Mouse (Mus musculus) hindbrain, embryonic 13.5 days (tissue): ENCODE results near the gene Tent5c. TPM values are rescaled to one million over a fixed set of nuclear protein-coding genes. Genes with fewer than 3 reads are reported as not detected.
A peak's percentile ranks its signal among the peaks of the same experiment; 100 is the strongest.

Experiments used
- ATAC-seq: fragments of 200-750 bp; cut with Nextera tagmentation; 2 replicates; pipeline ENCODE4 v1.8.0; 2017; ENCODE audit warnings: moderate TSS enrichment; ENCODE audit not compliant: low FRiP score
- H3K27ac ChIP-seq: fragments of 300-500 bp; sonication (generic); 2 replicates; pipeline ENCODE4 v1.5.1; 2015; ENCODE audit warnings: inconsistent platforms, mild to moderate bottlenecking, moderate library complexity
- H3K27me3 ChIP-seq: fragments of 300-500 bp; sonication (generic); 2 replicates; pipeline ENCODE4 v1.6.1; 2015; ENCODE audit warnings: mild to moderate bottlenecking, inconsistent platforms
- H3K36me3 ChIP-seq: fragments of 300-500 bp; sonication (generic); 2 replicates; pipeline ENCODE4 v1.6.1; 2015; ENCODE audit warnings: mild to moderate bottlenecking, inconsistent platforms
- H3K4me1 ChIP-seq: fragments of 300-500 bp; sonication (generic); replicated peaks from 2 replicates; pipeline ENCODE4 v1.6.1; 2015; ENCODE audit warnings: inconsistent platforms
- H3K4me2 ChIP-seq: fragments of 300-500 bp; sonication (generic); 2 replicates; pipeline ENCODE4 v1.6.1; 2015; ENCODE audit warnings: inconsistent platforms, mild to moderate bottlenecking, moderate library complexity
- H3K4me3 ChIP-seq: fragments of 300-500 bp; sonication (generic); 2 replicates; pipeline ENCODE4 v1.5.1; 2015; ENCODE audit warnings: mild to moderate bottlenecking, inconsistent platforms
- H3K9ac ChIP-seq: fragments of 300-500 bp; sonication (generic); 2 replicates; pipeline ENCODE4 v1.6.1; 2015; ENCODE audit warnings: mild to moderate bottlenecking, inconsistent platforms
- H3K9me3 ChIP-seq: fragments of 300-500 bp; sonication (generic); 2 replicates; pipeline ENCODE4 v1.6.1; 2016; ENCODE audit warnings: inconsistent platforms
- WGBS: fragments of 180-500 bp; shearing (Covaris S2); methylation state at CpG from one replicate; pipeline ENCODE4 v1.1.7; 2015; 5-methylcytosine and 5-hydroxymethylcytosine counted together
- polyA plus RNA-seq: library from polyadenylated mRNA; unstranded; fragments of >200 nt; fragmentation: Nextera tagmentation; extraction: Ambion mirVana; gene quantifications from 2 replicates; pipeline ENCODE4 v1.2.1, GENCODE M21; 2015

Gene Tent5c
- polyA plus RNA-seq, 1 experiment from 2014 or later: 3.6 TPM

- H3K4me2 ChIP-seq: no peak overlapping the region
- no peaks in the 10 kb centered on the region for H3K9me3 ChIP-seq
- no peak overlapping the region for H3K27ac ChIP-seq
- no peaks in the 10 kb centered on the region for H3K36me3 ChIP-seq
- no peak overlapping the region for H3K4me3 ChIP-seq
- no peak for ATAC-seq
- 88% methylated on average over 4 of the region's 4 CpGs for WGBS
- no peaks in the 10 kb centered on the region for H3K27me3 ChIP-seq
- H3K4me1 ChIP-seq: no peaks in the 10 kb centered on the region
- H3K9ac ChIP-seq: no peak overlapping the region
Observed at GRCm38 (mm10) chr3:100507174-100507573, 18.1 kb upstream of the Tent5c start.

- no peak overlapping the region for H3K4me3 ChIP-seq
- H3K4me2 ChIP-seq: no peak overlapping the region
- ATAC-seq: no peak
- no peaks in the 10 kb centered on the region for H3K27me3 ChIP-seq
- no peak overlapping the region for H3K27ac ChIP-seq
- no peaks in the 10 kb centered on the region for H3K36me3 ChIP-seq
- no peaks in the 10 kb centered on the region for H3K9me3 ChIP-seq
- WGBS: 88% methylated on average over 2 of the region's 2 CpGs
- no peaks in the 10 kb centered on the region for H3K4me1 ChIP-seq
- H3K9ac ChIP-seq: no peak overlapping the region
Observed at GRCm38 (mm10) chr3:100506715-100507114, 17.6 kb upstream of the Tent5c start.

- H3K4me3 ChIP-seq: no peak overlapping the region
- H3K27ac ChIP-seq: no peak overlapping the region
- no peaks in the 10 kb centered on the region for H3K4me1 ChIP-seq
- no peaks in the 10 kb centered on the region for H3K27me3 ChIP-seq
- peaks cover 7% of the 10 kb centered on the region; the same call in 1 of the 2 replicates for H3K9me3 ChIP-seq
- H3K4me2 ChIP-seq: no peak overlapping the region
- ATAC-seq: no peak
- WGBS: 81% methylated on average over 6 of the region's 6 CpGs
- H3K9ac ChIP-seq: no peak overlapping the region
- H3K36me3 ChIP-seq: no peaks in the 10 kb centered on the region
Observed at GRCm38 (mm10) chr3:100503882-100504281, 14.8 kb upstream of the Tent5c start.

- H3K4me3 ChIP-seq: no peak overlapping the region
- no peaks in the 10 kb centered on the region for H3K36me3 ChIP-seq
- 94% methylated on average over 6 of the region's 6 CpGs for WGBS
- no peak for ATAC-seq
- H3K9ac ChIP-seq: no peak overlapping the region
- H3K27ac ChIP-seq: no peak overlapping the region
- H3K4me1 ChIP-seq: no peaks in the 10 kb centered on the region
- no peaks in the 10 kb centered on the region for H3K27me3 ChIP-seq
- no peak overlapping the region for H3K4me2 ChIP-seq
- H3K9me3 ChIP-seq: peaks cover 7% of the 10 kb centered on the region; the same call in 1 of the 2 replicates
Observed at GRCm38 (mm10) chr3:100502516-100502915, 13.4 kb upstream of the Tent5c start.

GRCm38 (mm10) chr3:100501899-100502298, 12.8 kb upstream of the Tent5c start:
- H3K9me3 ChIP-seq: peaks cover 7% of the 10 kb centered on the region; the same call in 1 of the 2 replicates
- no peak for ATAC-seq
- H3K27me3 ChIP-seq: no peaks in the 10 kb centered on the region
- no peaks in the 10 kb centered on the region for H3K36me3 ChIP-seq
- no peak overlapping the region for H3K9ac ChIP-seq
- no peak overlapping the region for H3K27ac ChIP-seq
- H3K4me1 ChIP-seq: no peaks in the 10 kb centered on the region
- no peak overlapping the region for H3K4me2 ChIP-seq
- no peak overlapping the region for H3K4me3 ChIP-seq

- Histone ChIP-seq H3K27ac (no peak overlapping the region), H3K4me3 (no peak overlapping the region), H3K4me2 (no peak overlapping the region), H3K36me3 (no peaks in the 10 kb centered on the region), H3K9me3 (peaks cover 7% of the 10 kb centered on the region; the same call in 1 of the 2 replicates), H3K4me1 (no peaks in the 10 kb centered on the region), H3K27me3 (0 out of 2 replicates have a peak, but pooled peaks cover 3% of the 10 kb centered on the region), H3K9ac (no peak overlapping the region)
- ATAC-seq: no peak
- WGBS: 84% methylated on average over 3 of the region's 3 CpGs
Observed at GRCm38 (mm10) chr3:100496081-100496480, 7.0 kb upstream of the Tent5c start.

- Histone ChIP-seq H3K4me1 (no peaks in the 10 kb centered on the region), H3K4me3 (no peak overlapping the region), H3K27ac (no peak overlapping the region), H3K36me3 (no peaks in the 10 kb centered on the region), H3K9me3 (peaks cover 4% of the 10 kb centered on the region; the same call in 1 of the 2 replicates), H3K9ac (no peak overlapping the region), H3K4me2 (no peak overlapping the region), H3K27me3 (peaks cover 7% of the 10 kb centered on the region; the same call in 1 of the 2 replicates)
- no peak for ATAC-seq
- 84% methylated on average over 16 of the region's 16 CpGs for WGBS
Observed at GRCm38 (mm10) chr3:100495456-100495855, 6.3 kb upstream of the Tent5c start.

- Histone ChIP-seq H3K4me3 (no peak overlapping the region), H3K27me3 (peaks cover 13% of the 10 kb centered on the region; the same call in 1 of the 2 replicates), H3K4me1 (peaks cover 2% of the 10 kb centered on the region; the same call in 1 of the 2 replicates), H3K27ac (no peak overlapping the region), H3K9me3 (no peaks in the 10 kb centered on the region), H3K9ac (no peak overlapping the region), H3K4me2 (no peak overlapping the region), H3K36me3 (no peaks in the 10 kb centered on the region)
- 90% methylated on average over 5 of the region's 5 CpGs for WGBS
- ATAC-seq: no peak
Observed at GRCm38 (mm10) chr3:100494912-100495311, 5.8 kb upstream of the Tent5c start.

- Histone ChIP-seq H3K4me2 (peak overlapping the region; percentile 97), H3K9me3 (no peaks in the 10 kb centered on the region), H3K27me3 (peaks cover 60% of the 10 kb centered on the region), H3K9ac (no peak overlapping the region), H3K27ac (no peak overlapping the region), H3K4me3 (peak overlapping the region; percentile 74), H3K36me3 (no peaks in the 10 kb centered on the region), H3K4me1 (peaks cover 18% of the 10 kb centered on the region)
- WGBS: 14% methylated on average over 4 of the region's 4 CpGs
- ATAC-seq: 0 out of 2 replicates have a peak, but pooled peaks have one; percentile 12
Observed at GRCm38 (mm10) chr3:100490010-100490300, 831 bp upstream of the Tent5c start.

GRCm38 (mm10) chr3:100488251-100489132, 632 bp downstream of the Tent5c start:
- no peak overlapping the region for H3K27ac ChIP-seq
- H3K4me1 ChIP-seq: peaks cover 18% of the 10 kb centered on the region
- H3K36me3 ChIP-seq: no peaks in the 10 kb centered on the region
- WGBS: under 1% methylated on average over 66 of the region's 66 CpGs
- peak overlapping the region; percentile 68 for H3K9ac ChIP-seq
- peak overlapping the region; percentile 97 for H3K4me2 ChIP-seq
- peak overlapping the region; percentile 74 for H3K4me3 ChIP-seq
- H3K27me3 ChIP-seq: peaks cover 60% of the 10 kb centered on the region
- H3K9me3 ChIP-seq: no peaks in the 10 kb centered on the region
- ATAC-seq: peak; percentile 61

GRCm38 (mm10) chr3:100487046-100487445, 2.1 kb downstream of the Tent5c start:
- ATAC-seq: no peak
- H3K4me1 ChIP-seq: peaks cover 18% of the 10 kb centered on the region
- H3K9me3 ChIP-seq: no peaks in the 10 kb centered on the region
- H3K9ac ChIP-seq: no peak overlapping the region
- no peak overlapping the region for H3K4me3 ChIP-seq
- no peak overlapping the region for H3K27ac ChIP-seq
- H3K27me3 ChIP-seq: peaks cover 63% of the 10 kb centered on the region
- 81% methylated on average over 2 of the region's 2 CpGs for WGBS
- H3K36me3 ChIP-seq: no peaks in the 10 kb centered on the region
- H3K4me2 ChIP-seq: 0 out of 2 replicates have a peak overlapping the region, but pooled peaks have one; percentile 97

GRCm38 (mm10) chr3:100485390-100486132, 3.6 kb downstream of the Tent5c start:
- ATAC-seq: no peak
- Histone ChIP-seq H3K4me2 (no peak overlapping the region), H3K9ac (no peak overlapping the region), H3K4me3 (no peak overlapping the region), H3K27me3 (peaks cover 56% of the 10 kb centered on the region), H3K4me1 (peaks cover 18% of the 10 kb centered on the region), H3K27ac (no peak overlapping the region), H3K36me3 (no peaks in the 10 kb centered on the region), H3K9me3 (no peaks in the 10 kb centered on the region)
- 44% methylated on average over 11 of the region's 11 CpGs for WGBS
